Mouse (Mus musculus) testis, adult 2 months (tissue): ENCODE data around the gene Fkbp14.

Experiments
- CTCF ChIP-seq: fragments of 200-500 bp; IDR thresholded peaks from 2 replicates; pipeline ENCODE4 v1.5.1; 2012; ENCODE audit warnings: low read depth, mild to moderate bottlenecking, inconsistent platforms, low read length, moderate library complexity; ENCODE audit not compliant: control insufficient read depth, insufficient read depth, insufficient replicate concordance
- POLR2A ChIP-seq: fragments of 200-500 bp; IDR thresholded peaks from 2 replicates; pipeline ENCODE4 v1.6.1; 2012; ENCODE audit warnings: low read depth, mild to moderate bottlenecking, inconsistent platforms, low read length, moderate library complexity; ENCODE audit not compliant: control insufficient read depth

GRCm38 (mm10) chr6:54620357-54620756, 23.2 kb upstream of the Fkbp14 start:
- TF ChIP-seq POLR2A (no peak), CTCF (no peak)
